Mouse (Mus musculus) hindbrain, embryonic 16.5 days (tissue): ENCODE measurements around the gene Pgm5. TPM values are rescaled to one million over a fixed set of nuclear protein-coding genes. Genes with fewer than 3 reads are reported as not detected.

Experiments used
- ATAC-seq: fragments of 200-750 bp; cut with Nextera tagmentation; 2 replicates; pipeline ENCODE4 v1.8.0; 2017; ENCODE audit warnings: moderate TSS enrichment, moderate library complexity
- H3K27ac ChIP-seq: fragments of 300-500 bp; sonication (generic); 2 replicates; pipeline ENCODE4 v1.5.1; 2014; ENCODE audit warnings: low read depth, mild to moderate bottlenecking, control low read depth, low read length, moderate library complexity
- H3K27me3 ChIP-seq: fragments of 300-500 bp; sonication (generic); replicated peaks from 2 replicates; pipeline ENCODE4 v1.6.1; 2014; ENCODE audit warnings: low read length; ENCODE audit not compliant: control insufficient read depth, insufficient read depth
- H3K36me3 ChIP-seq: fragments of 300-500 bp; sonication (generic); 2 replicates; pipeline ENCODE4 v1.6.1; 2014; ENCODE audit warnings: mild to moderate bottlenecking, low read length, moderate library complexity, mixed read lengths; ENCODE audit not compliant: control insufficient read depth, insufficient read depth
- H3K4me1 ChIP-seq: fragments of 300-500 bp; sonication (generic); 2 replicates; pipeline ENCODE4 v1.6.1; 2014; ENCODE audit warnings: low read depth, low read length; ENCODE audit not compliant: control insufficient read depth, insufficient read depth
- H3K4me2 ChIP-seq: fragments of 300-500 bp; sonication (generic); 2 replicates; pipeline ENCODE4 v1.6.1; 2014; ENCODE audit warnings: mild to moderate bottlenecking, low read length, control low read depth, moderate library complexity
- H3K4me3 ChIP-seq: fragments of 300-500 bp; sonication (generic); 2 replicates; pipeline ENCODE4 v1.5.1; 2014; ENCODE audit warnings: mild to moderate bottlenecking, low read length, control low read depth, moderate library complexity
- H3K9ac ChIP-seq: fragments of 300-500 bp; sonication (generic); 2 replicates; pipeline ENCODE4 v1.6.1; 2014; ENCODE audit warnings: low read depth, mild to moderate bottlenecking, control low read depth, low read length, moderate library complexity
- H3K9me3 ChIP-seq: fragments of 300-500 bp; sonication (generic); 2 replicates; pipeline ENCODE4 v1.6.1; 2014; ENCODE audit warnings: mild to moderate bottlenecking, low read length, moderate library complexity; ENCODE audit not compliant: control insufficient read depth
- WGBS: fragments of 180-500 bp; shearing (Covaris S2); extraction: QIAGEN DNeasy Blood & Tissue Kit; methylation state at CpG from one replicate; pipeline ENCODE4 v1.1.7; 2014; 5-methylcytosine and 5-hydroxymethylcytosine counted together
- polyA plus RNA-seq: library from polyadenylated mRNA; unstranded; fragments of >200 nt; fragmentation: Nextera tagmentation; extraction: Ambion mirVana; gene quantifications from 2 replicates; pipeline ENCODE4 v1.2.1, GENCODE M21; 2015

Gene Pgm5
- polyA plus RNA-seq, 1 experiment from 2014 or later: 1.7 TPM

- H3K4me3 ChIP-seq: no peak overlapping the region
- H3K9me3 ChIP-seq: no peaks in the 10 kb centered on the region
- no peak overlapping the region for H3K27ac ChIP-seq
- no peak overlapping the region for H3K9ac ChIP-seq
- H3K4me2 ChIP-seq: no peak overlapping the region
- 69% methylated on average over 10 of the region's 10 CpGs for WGBS
- ATAC-seq: no peak
- no peaks in the 10 kb centered on the region for H3K4me1 ChIP-seq
- no peaks in the 10 kb centered on the region for H3K36me3 ChIP-seq
- no peaks in the 10 kb centered on the region for H3K27me3 ChIP-seq
These were observed 137.3 kb downstream of the Pgm5 start for GRCm38 (mm10) chr19:24724362-24724761.

DNA sequence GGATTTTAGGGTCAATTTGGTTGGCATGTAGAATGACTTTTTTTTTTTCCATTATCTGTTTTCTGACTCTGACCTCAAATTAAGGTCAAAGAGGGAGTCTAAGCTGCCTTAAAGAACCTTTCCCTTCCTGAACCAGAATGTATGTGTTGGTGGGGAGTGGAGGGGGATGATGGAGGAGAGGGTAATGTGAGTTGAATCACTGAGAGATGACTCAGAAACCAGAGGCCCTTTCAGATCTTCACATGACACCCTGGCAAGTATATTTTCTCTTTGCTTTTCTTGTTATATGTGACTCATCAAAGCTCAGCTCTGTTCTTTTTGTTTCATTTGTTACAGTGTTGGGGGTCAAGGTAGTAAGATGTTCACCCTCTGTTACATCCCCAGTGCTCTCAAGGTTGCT is 141.2 kb downstream of the Pgm5 start:
- H3K9ac ChIP-seq: no peak overlapping the region
- no peak overlapping the region for H3K4me2 ChIP-seq
- ATAC-seq: no peak
- H3K36me3 ChIP-seq: no peaks in the 10 kb centered on the region
- no peak overlapping the region for H3K4me3 ChIP-seq
- H3K4me1 ChIP-seq: no peaks in the 10 kb centered on the region
- no peaks in the 10 kb centered on the region for H3K27me3 ChIP-seq
- no peak overlapping the region for H3K27ac ChIP-seq
- no peaks in the 10 kb centered on the region for H3K9me3 ChIP-seq

- no peak for ATAC-seq
- H3K9ac ChIP-seq: no peak overlapping the region
- WGBS: 72% methylated on average over 4 of the region's 4 CpGs
- H3K9me3 ChIP-seq: no peaks in the 10 kb centered on the region
- no peak overlapping the region for H3K4me3 ChIP-seq
- H3K27me3 ChIP-seq: no peaks in the 10 kb centered on the region
- H3K4me2 ChIP-seq: no peak overlapping the region
- no peaks in the 10 kb centered on the region for H3K4me1 ChIP-seq
- H3K27ac ChIP-seq: no peak overlapping the region
- no peaks in the 10 kb centered on the region for H3K36me3 ChIP-seq
These were observed 142.2 kb downstream of the Pgm5 start for GRCm38 (mm10) chr19:24719504-24719903.

- Histone ChIP-seq H3K9ac (no peak overlapping the region), H3K9me3 (no peaks in the 10 kb centered on the region), H3K27ac (no peak overlapping the region), H3K36me3 (no peaks in the 10 kb centered on the region), H3K4me3 (no peak overlapping the region), H3K4me2 (no peak overlapping the region), H3K4me1 (no peaks in the 10 kb centered on the region), H3K27me3 (no peaks in the 10 kb centered on the region)
- WGBS: 85% methylated on average over 1 of the region's 1 CpGs
- ATAC-seq: no peak
These were observed 143.6 kb downstream of the Pgm5 start for GRCm38 (mm10) chr19:24718021-24718420.

GRCm38 (mm10) chr19:24716303-24717097 is 145.2 kb downstream of the Pgm5 start:
- Histone ChIP-seq H3K4me1 (no peaks in the 10 kb centered on the region), H3K4me2 (no peak overlapping the region), H3K36me3 (no peaks in the 10 kb centered on the region), H3K4me3 (no peak overlapping the region), H3K9ac (no peak overlapping the region), H3K27me3 (no peaks in the 10 kb centered on the region), H3K9me3 (no peaks in the 10 kb centered on the region; the same call in 1 of the 2 replicates), H3K27ac (no peak overlapping the region)
- 71% methylated on average over 7 of the region's 7 CpGs for WGBS
- ATAC-seq: peak; percentile 65

- no peak for ATAC-seq
- H3K27me3 ChIP-seq: no peaks in the 10 kb centered on the region
- H3K4me3 ChIP-seq: no peak overlapping the region
- H3K36me3 ChIP-seq: no peaks in the 10 kb centered on the region
- no peaks in the 10 kb centered on the region for H3K4me1 ChIP-seq
- no peak overlapping the region for H3K4me2 ChIP-seq
- WGBS: 84% methylated on average over 7 of the region's 7 CpGs
- no peak overlapping the region for H3K9ac ChIP-seq
- H3K27ac ChIP-seq: no peak overlapping the region
- H3K9me3 ChIP-seq: no peaks in the 10 kb centered on the region; the same call in 1 of the 2 replicates
These were observed 153.6 kb downstream of the Pgm5 start for GRCm38 (mm10) chr19:24708032-24708431.

DNA sequence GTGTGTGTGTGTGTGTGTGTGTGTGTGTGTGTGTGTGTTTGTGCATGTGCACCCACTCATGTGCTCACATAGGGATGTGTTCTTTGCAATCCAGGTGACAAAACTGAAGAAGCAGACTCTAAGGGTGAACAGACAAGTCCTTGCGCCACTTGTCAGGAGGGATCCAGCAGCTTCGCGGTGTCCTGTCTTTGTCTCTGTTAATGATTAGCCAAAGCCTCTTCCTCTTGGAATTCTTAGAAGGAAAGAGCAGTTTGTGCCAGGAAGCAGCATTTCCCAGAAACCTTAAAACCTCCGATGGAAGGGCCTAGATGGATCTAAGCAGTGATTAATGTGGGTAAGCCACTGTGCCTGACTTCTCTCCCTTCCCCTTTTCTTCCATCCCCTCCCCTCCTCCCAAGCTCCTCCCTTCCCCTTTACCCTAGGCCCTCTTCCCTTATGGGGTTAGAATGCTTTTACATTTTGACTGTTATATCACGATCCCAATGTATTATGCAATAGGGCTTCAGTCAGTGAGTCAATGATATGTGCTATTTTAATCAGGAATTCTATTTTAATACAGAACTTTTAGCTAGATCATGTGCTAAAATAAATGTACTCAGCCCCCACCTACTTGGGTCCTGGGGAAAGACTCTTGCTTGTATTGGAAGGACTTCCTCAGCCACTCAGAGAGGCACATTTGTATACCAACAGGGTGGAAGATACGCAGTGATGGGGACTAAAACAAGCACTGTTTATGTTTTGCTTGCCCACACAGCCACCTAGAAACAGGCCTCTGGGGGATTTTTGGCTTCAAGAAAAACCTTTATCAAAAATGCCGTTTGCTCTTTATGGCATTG is 154.4 kb downstream of the Pgm5 start:
- Histone ChIP-seq H3K4me1 (no peaks in the 10 kb centered on the region), H3K9ac (no peak overlapping the region), H3K27me3 (no peaks in the 10 kb centered on the region), H3K27ac (no peak overlapping the region), H3K4me3 (no peak overlapping the region), H3K36me3 (no peaks in the 10 kb centered on the region), H3K9me3 (no peaks in the 10 kb centered on the region; the same call in 1 of the 2 replicates), H3K4me2 (no peak overlapping the region)
- ATAC-seq: no peak
- 72% methylated on average over 7 of the region's 7 CpGs for WGBS

GRCm38 (mm10) chr19:24705395-24705794 is 156.3 kb downstream of the Pgm5 start:
- Histone ChIP-seq H3K27ac (no peak overlapping the region), H3K4me1 (no peaks in the 10 kb centered on the region), H3K9me3 (no peaks in the 10 kb centered on the region), H3K9ac (no peak overlapping the region), H3K4me3 (no peak overlapping the region), H3K4me2 (no peak overlapping the region), H3K36me3 (no peaks in the 10 kb centered on the region), H3K27me3 (no peaks in the 10 kb centered on the region)
- ATAC-seq: no peak
- 47% methylated on average over 1 of the region's 1 CpGs for WGBS

- Histone ChIP-seq H3K4me2 (no peak overlapping the region), H3K9ac (no peak overlapping the region), H3K27ac (no peak overlapping the region), H3K36me3 (no peaks in the 10 kb centered on the region), H3K9me3 (no peaks in the 10 kb centered on the region), H3K4me3 (no peak overlapping the region), H3K4me1 (no peaks in the 10 kb centered on the region), H3K27me3 (no peaks in the 10 kb centered on the region)
- WGBS: 77% methylated on average over 2 of the region's 2 CpGs
- ATAC-seq: no peak
These were observed 157.3 kb downstream of the Pgm5 start for GRCm38 (mm10) chr19:24704326-24704725.
